Mouse (Mus musculus) layer of hippocampus, postnatal 14 days (tissue): ENCODE measurements around the gene Thap11. TPM values are rescaled to one million over a fixed set of nuclear protein-coding genes. Genes with fewer than 3 reads are reported as not detected.

Source experiments
- DNase-seq, 2 experiments: peaks; one replicate each; pipeline ENCODE4 v3.0.0; 2021 to 2022; ENCODE audit warnings: low spot score in 2 of 2, mixed read lengths in 1 of 2
- total RNA-seq, 2 experiments: library from RNA; stranded (reverse); gene quantifications; 2 replicates each; pipeline ENCODE4 v1.2.3; 2021

Gene Thap11
- total RNA-seq, 2 experiments from 2014 or later = 34.5 to 36.1 TPM

- DNase-seq = peak; percentile 94 to 95
Observed at GRCm38 (mm10) chr8:105900180-105900940, 45.4 kb downstream of the Thap11 start, which contains the start of gene Pskh1. TSS of gene Pskh1 (plus strand) at chr8:105900441.

GRCm38 (mm10) chr8:105900941-105901616, 46.1 kb downstream of the Thap11 start:
- DNase-seq = no peak

Other genes with a start within 250 kb of the Thap11 start
- gene Ripor1, start 249.9 kb upstream of the Thap11 start, total RNA-seq = 10 to 100 TPM; 81.6 to 86.9 TPM
- 10 to 100 TPM; 60.4 to 64.1 TPM for gene Ctcf, start 218.6 kb upstream of the Thap11 start, total RNA-seq
- gene Agrp, start 217.7 kb upstream of the Thap11 start, total RNA-seq = not detected
- 10 to 100 TPM; 64.7 to 68.4 TPM for gene Carmil2, start 168.9 kb upstream of the Thap11 start, total RNA-seq
- gene Acd, start 154.0 kb upstream of the Thap11 start, total RNA-seq = 10 to 100 TPM; 42.8 to 43.5 TPM
- 10 to 100 TPM; 36.8 to 38.4 TPM for gene Pard6a, start 154.0 kb upstream of the Thap11 start, total RNA-seq
- gene 4933405L10Rik, start 147.5 kb upstream of the Thap11 start, total RNA-seq = not detected
- gene Enkd1, start 146.9 kb upstream of the Thap11 start, total RNA-seq = 1 to 10 TPM; 8.6 to 9.0 TPM
- 10 to 100 TPM; 21.5 to 26.7 TPM for gene Gfod2, start 96.5 kb upstream of the Thap11 start, total RNA-seq
- 10 to 100 TPM; 25.5 to 26.0 TPM for gene Ranbp10, start 27.8 kb upstream of the Thap11 start, total RNA-seq
- under 1 TPM; 0.24 to 0.85 TPM for gene Tsnaxip1, start 27.4 kb upstream of the Thap11 start, total RNA-seq
- 10 to 100 TPM; 18.8 to 19.5 TPM for gene Cenpt, start 1.9 kb upstream of the Thap11 start, total RNA-seq
- gene Nutf2, start 5.4 kb downstream of the Thap11 start, total RNA-seq = 10 to 100 TPM; 36.5 to 45.5 TPM
- gene Edc4, start 25.7 kb downstream of the Thap11 start, total RNA-seq = 10 to 100 TPM; 57.2 to 66.0 TPM
- gene Nrn1l, start 38.4 kb downstream of the Thap11 start, total RNA-seq = 1 to 10 TPM; 1.1 to 2.1 TPM
- gene Pskh1, start 45.3 kb downstream of the Thap11 start, total RNA-seq = 1 to 10 TPM; 7.2 to 9.0 TPM
- gene Ctrl, start 78.7 kb downstream of the Thap11 start, total RNA-seq = 1 to 10 TPM; 1.2 to 1.3 TPM
- gene Psmb10, start 83.3 kb downstream of the Thap11 start, total RNA-seq = 10 to 100 TPM; 62.8 to 71.5 TPM
- gene Lcat, start 88.2 kb downstream of the Thap11 start, total RNA-seq = 10 to 100 TPM; 46.9 to 52.8 TPM
- 10 to 100 TPM; 28.1 to 35.8 TPM for gene Slc12a4, start 111.0 kb downstream of the Thap11 start, total RNA-seq
- gene Dpep3, start 124.3 kb downstream of the Thap11 start, total RNA-seq = not detected
- gene Dus2, start 136.2 kb downstream of the Thap11 start, total RNA-seq = 10 to 100 TPM; 17.2 to 19.5 TPM
- not detected for gene Dpep2nb, start 150.8 kb downstream of the Thap11 start, total RNA-seq
- gene Ddx28, start 156.8 kb downstream of the Thap11 start, total RNA-seq = 10 to 100 TPM; 11.1 to 12.6 TPM
- gene Nfatc3, start 203.7 kb downstream of the Thap11 start, total RNA-seq = 10 to 100 TPM in 1 of 2 experiments, 1 to 10 TPM in 1; 9.9 to 11.6 TPM